Mouse (Mus musculus) kidney, postnatal 14 days (tissue): Measurements from ENCODE around the gene Mcm5.

Source experiments
- DNase-seq: peaks from one replicate; pipeline ENCODE4 v3.0.0; 2022; ENCODE audit warnings: mixed read lengths

Mcm5 gene

GRCm38 (mm10) chr8:75172009-75172685, 62.8 kb downstream of the Mcm5 start:
- DNase-seq = no peak
